Mouse (Mus musculus): ENCODE measurements around the gene Chd9.
"Not testable (repeated sequence)": the region's sequence is repeated elsewhere in the genome, so short reads cannot be mapped to it uniquely, and the experiment has no call there.

Chd9 gene

DNA sequence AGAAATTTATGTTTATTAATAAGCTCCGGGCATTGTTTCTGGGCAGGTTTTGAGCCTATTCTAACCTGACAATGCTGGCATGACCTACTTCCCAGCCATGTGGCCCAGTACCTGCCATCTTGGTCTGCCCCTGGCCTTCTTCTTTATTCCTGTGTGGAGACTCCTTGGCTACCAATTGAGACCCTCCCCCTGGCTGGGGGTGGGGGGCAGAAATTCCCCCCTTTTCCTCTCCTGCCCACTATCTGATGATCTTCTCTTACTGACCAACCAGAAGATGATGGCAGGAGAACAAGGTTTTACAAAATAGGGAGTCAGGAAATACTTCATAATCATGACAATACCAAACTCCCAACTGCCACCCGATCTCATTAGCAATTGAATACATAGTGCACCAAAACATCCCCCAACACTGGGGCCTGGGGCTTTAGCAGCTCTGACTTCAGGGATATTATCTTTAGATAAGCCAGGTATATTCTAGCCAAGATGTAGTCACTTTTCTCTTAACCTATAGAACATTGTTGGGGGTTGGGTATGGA, 76.1 kb downstream of the Chd9 start:
- no peak for DNase-seq (ENCODE audit: low spot score in 2 of 2)

DNA sequence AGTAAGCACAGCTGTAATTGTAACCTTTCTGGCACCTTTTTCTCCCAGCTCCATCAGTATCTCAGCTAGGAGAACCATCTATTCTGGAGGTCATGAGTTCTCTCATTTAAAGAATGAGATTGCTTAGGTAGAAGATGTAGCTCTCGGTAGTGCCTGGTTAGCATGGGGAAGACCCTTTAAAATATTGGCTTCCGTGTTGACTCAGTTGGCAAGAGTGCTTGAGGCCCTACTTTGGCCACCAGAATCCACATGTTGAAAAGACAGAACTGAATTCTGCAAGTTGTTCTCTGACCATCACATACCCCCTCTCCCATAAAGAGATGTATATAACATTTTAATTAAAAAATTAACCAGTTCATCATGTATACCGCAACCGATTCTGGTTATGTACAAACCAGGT, 78.8 kb downstream of the Chd9 start:
- no peak for DNase-seq (ENCODE audit: low spot score in 2 of 2)

DNA sequence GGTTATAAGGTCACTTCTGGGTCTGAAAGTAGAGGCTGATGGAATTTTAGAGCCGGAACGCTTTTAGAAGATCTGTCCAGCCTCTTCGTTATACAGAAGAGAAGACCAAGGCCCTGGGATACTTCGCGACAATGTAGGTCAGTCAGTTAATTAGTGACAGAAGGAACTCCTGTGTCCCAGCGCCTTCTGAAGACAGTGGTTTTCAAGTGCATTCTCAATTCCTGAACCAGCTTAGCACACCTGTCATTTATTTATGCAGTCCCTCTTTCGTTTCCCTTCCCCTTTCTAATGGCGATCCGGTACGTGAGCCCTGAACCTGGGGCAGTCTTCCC, 79.3 kb downstream of the Chd9 start:
- DNase-seq (ENCODE audit: low spot score in 2 of 2), result no peak

DNA sequence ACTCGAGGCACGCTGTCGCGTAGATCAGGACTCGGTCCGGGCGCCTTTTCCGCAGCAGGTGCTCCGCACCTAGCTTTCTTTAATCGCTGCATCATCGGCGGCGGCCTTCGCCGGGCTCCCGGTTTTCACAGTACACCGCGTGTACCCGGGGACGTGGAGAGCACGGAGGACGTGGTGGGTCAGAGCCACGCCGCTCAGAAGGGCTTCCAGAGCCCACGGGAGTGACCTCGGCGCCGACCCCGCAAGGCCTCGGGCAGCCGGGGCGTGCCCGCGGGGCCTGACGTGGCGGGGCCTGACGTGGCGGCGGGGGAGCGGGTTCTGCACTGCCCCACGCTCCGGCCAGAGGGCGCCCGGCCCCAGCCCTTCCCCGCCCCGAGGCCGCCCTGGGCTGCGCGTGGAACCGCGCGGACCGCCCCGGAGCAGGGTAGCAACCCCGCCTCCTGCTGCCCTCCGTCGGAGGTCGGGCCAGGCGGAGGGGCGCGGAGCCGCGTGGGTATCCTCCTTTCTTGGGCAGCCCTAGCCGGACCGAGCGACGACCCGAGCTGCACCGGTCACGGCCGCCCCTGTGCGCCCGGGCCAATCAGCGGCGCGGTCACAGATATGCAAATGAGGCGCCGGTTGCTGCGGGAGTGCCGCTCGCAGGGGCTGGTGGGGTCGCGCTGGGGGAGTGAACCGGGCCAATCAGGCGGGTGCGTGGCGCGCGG, 79.8 kb downstream of the Chd9 start:
- peak; percentile 91 to 94 for DNase-seq (ENCODE audit: low spot score in 2 of 2)

DNA sequence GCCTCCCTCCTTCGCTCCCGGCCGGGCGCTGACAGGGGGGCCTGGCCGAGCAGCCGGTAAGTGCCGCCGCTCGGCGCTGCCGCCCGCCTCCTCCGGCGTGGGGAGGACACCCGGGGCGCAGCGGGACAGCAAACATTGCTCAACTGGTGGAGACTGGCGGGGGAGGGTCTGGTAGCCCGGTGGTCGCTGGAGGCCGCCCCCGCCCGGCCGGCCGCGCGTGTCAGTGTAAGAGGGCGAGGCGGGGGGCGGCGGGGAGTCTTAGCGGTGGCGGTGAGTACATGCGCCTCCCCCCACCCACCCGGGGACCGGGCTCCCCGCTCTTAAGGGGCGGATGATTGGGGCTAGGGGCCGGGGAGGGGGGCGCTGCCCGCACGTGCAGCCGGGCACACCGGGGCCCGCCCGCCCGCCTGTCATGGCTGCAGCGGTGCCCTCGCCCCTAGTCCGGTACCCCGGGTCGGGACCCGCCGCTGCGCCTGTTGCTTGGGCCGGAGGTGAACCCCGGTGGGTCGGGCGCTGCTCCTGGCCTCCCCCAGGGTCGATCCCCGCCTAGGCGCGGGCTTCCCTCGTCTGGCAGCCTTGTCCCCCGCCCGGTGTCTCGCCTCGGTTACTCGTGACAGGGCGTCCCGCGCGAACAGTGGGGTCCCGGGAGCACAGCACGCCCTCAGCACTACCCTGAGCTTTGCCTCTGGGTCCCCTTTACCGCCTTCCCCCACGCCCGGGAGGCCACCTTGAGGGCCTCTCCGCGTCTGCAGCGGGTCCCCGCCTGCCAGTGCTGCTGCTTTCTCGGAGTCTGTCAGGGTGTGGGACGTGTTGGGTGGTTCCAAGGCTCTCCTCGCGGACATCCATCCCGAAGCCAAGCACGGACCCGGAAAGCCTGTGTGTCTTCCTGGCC, 80.7 kb downstream of the Chd9 start:
- peak; percentile 34 to 54 for DNase-seq (ENCODE audit: low spot score in 2 of 2)

DNA sequence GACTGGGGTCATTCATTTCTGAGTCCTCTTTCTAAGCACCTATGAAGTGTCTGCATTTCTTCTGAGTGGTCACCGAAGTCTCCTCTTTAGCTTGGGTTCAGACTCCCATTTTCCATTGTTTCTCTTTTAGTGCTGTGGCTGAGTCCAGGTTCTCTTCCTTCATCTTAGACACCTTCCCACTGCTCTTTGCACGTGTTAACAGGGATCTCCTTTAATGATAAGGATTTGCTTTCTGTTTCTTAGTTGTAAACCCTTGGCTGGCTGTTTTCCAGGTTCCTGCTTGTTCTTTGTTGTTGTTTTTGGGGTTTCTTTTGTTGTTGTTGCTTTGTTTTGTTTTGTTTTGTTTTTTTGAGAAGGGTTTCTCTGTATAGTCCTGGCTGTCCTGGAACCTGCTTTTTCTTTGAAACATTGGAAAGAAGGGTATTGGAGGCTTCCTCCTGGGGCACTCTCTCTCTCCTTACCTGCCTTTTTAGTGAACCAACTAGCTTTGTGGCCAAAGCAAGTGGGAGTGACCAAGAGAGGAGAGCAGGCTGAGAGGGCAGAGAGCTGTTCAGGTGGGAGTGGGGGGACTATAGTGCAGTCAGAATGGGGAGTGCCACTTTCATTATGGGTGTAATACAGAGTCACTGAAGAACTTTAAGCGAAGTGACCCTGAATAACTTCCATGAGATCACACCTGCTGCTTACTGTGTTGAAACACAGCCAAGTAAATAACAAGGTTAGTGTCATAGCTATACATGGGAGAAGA, 95.2 kb downstream of the Chd9 start:
- no peak for DNase-seq (ENCODE audit: low spot score in 2 of 2)

DNA sequence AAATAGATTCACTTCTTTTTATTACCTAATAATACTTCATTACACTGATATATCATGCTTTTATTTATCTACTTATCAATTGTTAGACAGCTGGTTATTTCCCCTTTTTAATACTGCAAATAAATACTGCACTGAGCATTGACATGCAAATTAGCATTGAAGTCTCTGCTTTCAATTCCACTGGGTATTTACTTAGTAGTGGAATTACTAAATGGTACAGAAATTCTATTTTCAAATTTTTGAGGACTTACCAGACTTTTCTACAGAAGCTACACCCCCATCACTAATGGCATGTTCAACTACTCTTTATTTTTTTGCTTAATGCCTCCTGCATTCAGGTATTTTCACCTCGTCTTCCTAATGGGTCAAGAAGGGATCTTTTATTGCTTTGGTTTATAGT, 100.3 kb downstream of the Chd9 start:
- DNase-seq (ENCODE audit: low spot score in 2 of 2), result no peak

DNA sequence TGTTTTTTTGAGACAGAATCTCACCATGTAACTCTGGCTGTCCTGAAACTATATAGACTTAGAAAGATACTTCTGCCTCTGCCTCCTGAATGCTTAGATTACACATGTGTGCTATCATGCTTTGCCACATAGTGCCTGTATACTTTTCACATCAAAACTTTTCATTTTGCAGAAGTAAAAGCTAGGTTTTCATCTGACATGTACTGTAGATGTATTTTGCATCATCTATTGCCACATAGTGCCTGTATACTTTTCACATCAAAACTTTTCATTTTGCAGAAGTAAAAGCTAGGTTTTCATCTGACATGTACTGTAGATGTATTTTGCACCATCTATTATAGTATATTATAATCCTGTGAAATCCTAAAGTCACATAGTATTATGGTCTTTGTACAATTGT, 102.0 kb downstream of the Chd9 start:
- DNase-seq (ENCODE audit: low spot score in 2 of 2), result not testable (repeated sequence)

DNA sequence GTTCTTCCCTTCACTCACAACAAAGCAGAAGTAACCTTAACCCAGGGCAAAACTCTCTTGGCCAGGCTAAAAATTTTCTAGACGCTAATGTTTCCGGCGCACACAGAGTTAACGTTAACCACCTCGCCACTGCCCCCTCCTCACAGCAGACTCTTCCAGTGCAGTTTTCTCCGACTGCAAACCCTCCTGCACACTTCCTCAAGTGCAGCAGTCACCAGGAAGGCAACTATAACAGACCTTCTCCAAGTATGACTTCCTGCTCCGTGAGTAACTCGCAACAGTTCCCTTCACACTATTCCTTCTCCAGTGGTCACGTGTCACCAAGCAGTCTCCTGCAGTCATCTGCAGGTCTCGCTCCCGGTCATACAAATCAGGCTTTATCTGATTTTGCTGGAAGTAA, 104.8 kb downstream of the Chd9 start:
- no peak for DNase-seq (ENCODE audit: low spot score in 2 of 2)

DNA sequence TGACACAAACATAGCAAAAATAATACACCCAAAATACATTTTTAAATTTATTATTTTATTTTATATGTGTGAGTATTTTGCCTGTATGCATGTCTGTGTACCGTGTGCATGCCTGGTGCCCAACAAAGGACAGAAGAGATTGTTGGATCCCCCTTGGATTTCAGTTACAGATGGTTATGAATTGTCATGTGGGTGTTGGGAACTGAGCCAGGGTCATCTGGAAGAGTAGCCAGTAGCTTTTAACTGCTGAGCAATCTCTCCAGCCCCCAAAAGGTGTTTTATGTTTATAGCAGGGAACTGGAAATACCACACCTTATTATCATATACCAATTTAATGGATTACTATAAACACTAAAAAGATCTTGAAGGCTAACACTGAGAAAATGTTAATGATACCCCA, 106.6 kb downstream of the Chd9 start:
- DNase-seq (ENCODE audit: low spot score in 2 of 2), result no peak

DNA sequence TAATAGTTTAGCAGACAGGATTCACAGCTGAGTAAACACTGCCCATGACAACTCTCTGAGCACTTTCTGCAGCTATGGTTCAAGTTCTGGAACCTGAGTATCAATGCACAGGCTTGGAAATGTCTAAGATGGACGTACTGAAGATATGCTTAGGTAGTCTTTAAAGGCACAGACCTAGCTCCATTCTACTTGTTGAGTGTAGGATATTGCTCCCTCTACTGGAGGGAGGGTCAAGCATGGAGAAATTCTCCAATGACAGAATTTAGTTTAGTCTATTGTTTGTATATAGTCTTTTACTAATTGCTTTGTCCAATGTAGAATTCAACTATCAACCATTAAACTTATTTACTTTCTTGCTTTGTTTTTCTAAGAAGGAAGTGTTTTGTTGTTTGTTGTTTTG, 108.7 kb downstream of the Chd9 start:
- DNase-seq (ENCODE audit: low spot score in 2 of 2), result peak; percentile 1 to 12

DNA sequence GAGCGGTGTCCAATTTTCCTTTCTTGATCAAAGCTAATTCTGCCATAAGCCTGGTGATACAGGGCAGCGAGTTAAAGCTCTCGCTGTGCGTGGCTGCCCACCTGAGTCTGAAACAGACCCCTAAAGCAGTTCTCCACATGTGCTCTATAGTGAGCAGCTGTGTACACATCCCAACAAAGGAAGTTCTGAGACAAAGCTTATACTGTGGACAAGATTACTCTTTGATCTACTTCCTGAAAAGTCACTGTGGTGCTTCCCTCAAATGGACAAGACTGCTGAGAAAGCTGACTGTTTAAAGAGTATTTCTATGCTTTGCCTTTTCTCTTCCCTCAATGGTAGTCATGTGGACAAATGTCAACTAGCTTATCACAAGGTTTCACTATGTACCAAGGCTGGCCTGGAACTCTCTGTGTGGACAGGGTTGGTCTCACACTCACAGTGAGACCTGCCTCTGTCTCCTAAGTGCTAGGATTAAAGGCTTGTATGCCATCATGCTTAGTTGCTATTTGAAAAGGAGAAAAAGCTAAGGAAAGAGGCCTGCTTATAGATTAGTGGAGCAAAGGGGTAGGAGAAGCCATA, 110.3 kb downstream of the Chd9 start:
- no peak for DNase-seq (ENCODE audit: low spot score in 2 of 2)

DNA sequence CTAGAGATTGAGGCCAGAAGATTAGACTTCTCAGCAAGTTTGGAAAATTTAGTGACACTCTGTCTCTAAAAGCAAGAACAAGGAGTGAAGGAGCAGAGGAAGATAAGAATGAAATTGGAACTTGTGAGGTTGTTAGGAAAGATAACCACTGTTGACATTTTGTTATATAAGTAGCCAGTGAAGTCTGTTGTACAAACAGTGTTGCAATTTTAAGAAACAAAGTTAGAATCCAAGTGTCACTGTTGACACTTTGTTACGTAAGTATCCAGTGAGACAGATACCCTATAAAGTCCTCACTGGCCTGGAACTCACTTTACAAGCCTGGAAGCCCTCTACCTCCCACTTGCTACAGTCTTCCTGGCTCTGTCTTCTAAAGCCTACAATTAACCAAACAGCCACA, 111.7 kb downstream of the Chd9 start:
- no peak for DNase-seq (ENCODE audit: low spot score in 2 of 2)

DNA sequence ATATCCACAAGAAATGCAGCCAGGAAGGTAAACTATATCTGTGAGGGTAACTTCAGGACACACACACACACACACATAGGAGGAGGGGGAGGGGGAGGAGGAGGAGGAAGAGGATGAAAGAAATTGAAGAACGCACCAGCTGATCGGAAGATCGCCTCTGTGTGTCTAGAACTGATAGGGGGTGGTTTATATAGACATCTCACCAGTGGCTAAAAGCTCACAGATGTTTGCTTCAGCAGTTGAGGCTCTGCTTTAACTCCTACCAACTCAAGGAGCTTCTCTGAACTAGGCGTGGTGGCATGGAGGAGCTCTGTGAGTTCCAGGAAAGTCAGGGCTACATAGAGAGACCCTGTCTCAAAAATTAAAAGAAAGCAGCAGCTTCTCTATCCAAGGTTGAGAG, 115.6 kb downstream of the Chd9 start:
- DNase-seq (ENCODE audit: low spot score in 2 of 2), result no peak

DNA sequence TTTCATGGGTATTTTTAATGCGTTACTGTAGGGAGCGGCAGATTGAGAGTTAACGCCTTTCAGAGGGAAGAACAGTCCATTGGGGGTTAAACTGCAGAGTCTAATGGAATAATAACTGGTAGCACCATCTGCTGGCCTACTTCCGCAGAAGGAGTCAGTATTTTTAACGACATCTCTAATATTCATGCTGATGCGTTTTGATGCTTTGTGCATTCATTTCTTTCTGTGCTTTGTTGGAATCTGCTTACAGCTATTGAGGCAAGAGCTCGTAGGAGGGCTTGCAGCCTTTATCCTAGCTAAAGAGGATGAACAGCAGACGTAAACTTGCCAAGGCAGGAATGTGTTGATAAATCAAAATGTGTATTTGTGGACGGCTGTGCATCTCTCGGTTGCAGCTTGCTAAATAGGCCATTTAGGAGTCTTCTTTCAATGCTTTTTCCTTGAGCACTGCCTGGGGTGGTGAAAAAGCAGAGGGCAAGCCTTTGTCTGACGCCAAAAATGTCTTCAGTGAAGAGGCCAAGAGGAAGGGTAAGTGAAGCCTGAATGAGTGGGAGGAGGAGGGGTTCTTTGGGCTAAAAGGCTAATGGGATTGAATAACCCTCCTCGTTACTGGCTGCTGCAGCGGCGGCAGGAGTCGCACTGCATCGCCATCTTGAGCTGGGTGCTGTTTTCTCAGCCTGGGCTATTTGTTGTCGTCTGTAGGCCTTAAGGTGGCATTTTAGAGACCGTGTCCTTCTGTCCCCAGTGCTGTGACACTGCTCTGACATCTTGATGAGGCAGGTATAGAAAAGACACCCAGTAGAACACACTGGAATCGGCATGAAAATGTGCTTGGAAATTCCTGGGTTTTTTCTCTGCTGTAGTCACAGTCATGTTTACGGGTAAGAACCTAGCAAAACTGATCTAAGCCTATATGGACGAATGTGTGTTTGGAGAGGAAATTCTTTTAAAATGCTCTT, 126.9 kb downstream of the Chd9 start:
- peak; percentile 65 to 68 for DNase-seq (ENCODE audit: low spot score in 2 of 2)

DNA sequence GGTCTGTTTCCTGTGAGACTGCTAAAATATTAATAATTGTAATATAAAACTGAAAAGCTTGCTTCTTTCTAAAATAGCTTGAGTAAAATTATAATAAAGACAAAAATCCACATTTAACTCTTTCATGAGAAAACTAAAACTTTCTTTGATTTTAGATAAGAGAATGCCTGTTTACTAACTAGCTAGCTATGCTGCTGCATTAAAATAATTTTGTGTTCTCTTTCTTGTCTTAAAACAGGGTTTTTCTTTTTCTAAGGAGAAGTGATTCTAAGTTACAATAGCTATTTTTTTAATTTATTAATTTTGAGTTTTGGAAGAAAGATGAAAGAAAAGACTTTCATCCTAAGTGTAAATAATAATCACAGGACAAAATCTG, 127.6 kb downstream of the Chd9 start:
- no peak for DNase-seq (ENCODE audit: low spot score in 2 of 2)

DNA sequence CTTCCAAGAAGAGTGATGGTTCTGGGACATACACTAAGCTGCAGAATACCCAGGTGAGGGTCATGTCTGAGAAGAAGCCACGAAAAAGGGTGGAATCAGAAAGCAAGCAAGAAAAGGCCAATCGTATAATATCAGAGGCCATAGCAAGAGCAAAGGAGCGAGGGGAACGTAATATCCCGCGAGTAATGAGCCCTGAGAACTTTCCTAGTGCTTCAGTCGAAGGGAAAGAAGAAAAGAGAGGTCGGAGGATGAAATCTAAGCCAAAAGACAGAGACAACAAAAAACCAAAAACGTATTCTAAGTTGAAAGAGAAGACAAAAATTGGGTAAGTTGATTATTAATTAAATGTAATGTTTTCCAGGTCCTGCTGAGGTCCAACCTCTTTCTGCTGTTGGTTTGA, 128.2 kb downstream of the Chd9 start:
- DNase-seq (ENCODE audit: low spot score in 2 of 2), result no peak

DNA sequence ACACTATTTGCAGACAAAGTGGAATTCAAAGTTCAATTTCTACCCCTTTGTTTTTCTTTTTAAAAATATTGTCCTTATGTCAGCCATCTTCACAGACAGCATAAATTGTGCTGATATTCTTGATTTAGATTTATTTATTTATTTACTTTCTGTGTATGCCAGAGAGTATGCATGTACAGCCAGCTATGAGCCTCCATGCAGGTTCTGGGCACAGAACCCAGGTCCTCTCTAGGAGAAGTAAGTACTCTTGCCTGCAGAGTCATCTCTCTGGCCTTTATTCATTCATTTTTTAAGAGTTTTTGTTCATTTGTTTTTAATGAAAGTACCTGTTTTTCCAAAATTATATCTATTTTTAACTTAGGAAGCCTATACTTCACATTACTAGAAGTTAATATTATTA, 129.6 kb downstream of the Chd9 start:
- no peak for DNase-seq (ENCODE audit: low spot score in 2 of 2)

DNA sequence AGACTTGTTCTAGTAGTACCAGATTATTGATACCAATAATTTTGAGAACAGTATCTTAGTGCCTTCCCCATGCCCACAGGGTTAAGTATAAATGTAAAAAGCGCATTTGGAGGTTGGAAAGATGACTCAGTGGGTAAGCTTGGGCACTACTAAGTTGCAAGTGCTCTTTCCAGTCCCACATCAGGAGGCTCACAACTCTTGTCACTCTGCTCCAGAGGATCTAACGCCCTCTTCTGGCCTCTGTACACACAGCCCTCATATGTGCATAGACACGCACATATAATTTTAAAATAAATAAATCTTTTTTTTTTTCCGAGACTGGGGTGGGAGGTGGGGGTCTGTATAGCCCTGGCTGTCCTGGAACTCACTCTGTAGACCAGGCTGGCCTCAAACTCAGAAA, 131.6 kb downstream of the Chd9 start:
- DNase-seq (ENCODE audit: low spot score in 2 of 2), result no peak

DNA sequence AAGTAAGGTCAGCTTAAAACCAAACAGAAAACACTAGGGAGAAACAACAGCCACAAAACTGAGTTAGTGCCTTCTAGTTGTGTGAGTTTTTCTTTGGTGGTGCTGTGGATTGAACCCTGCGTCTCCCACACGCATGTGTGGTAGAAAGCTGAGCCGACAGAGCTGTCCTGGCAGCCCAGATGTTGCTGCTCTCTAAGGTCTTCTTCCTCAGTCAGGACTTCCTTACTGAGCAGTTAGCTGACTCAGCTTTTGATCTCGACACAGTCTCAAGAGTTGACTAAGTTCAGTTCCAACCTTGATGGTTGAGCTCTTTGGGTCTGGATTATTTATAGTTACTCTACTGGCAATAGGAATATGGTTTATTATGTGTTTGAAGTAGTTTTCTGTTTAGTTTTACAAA, 133.5 kb downstream of the Chd9 start:
- DNase-seq (ENCODE audit: low spot score in 2 of 2), result no peak

DNA sequence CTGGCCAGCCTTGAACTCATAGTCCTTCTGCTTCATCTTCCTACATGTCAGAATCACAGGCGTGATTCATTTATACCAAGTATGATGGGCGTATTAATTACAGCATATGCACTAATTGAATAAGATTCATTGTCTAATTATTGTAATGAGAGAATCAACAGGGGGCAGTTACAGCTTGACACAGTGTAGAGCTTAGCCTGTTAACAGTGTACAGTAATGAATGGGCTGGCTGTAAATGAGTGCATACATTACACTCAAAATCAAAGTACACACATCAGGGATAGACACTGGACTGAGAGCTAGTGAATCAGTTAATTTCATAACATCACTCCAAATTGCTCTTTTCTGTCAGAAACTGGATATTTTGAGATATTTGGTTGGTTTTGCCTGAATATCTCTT, 135.9 kb downstream of the Chd9 start:
- DNase-seq (ENCODE audit: low spot score in 2 of 2), result no peak

Data from natural killer cell, adult 2 months (primary cell).